Mouse (Mus musculus): ENCODE measurements around the gene Hist1h2af. TPM values are rescaled to one million over a fixed set of nuclear protein-coding genes. Genes with fewer than 3 reads are reported as not detected.

Hist1h2af gene
- polyA plus RNA-seq, 1 experiment from 2014 or later = 2.0 TPM

DNA sequence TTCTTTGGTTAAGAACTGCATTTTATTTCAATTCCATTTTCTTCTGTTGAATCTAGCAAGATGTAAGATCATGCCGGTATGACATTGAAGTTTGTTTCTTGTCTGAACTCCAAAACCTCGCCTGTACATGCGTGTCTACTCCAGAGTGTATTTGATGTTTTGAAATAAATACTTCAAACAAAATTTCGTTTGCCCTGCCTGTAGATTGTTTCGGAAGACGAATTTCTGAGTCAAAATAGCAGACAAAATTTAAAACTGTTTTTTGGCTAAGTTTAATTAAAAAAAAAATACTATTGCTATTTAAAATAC lies 15.5 kb upstream of the Hist1h2af start:
- H3K4me3 ChIP-seq (ENCODE audit: low read depth, low read length) = peak overlapping the region; percentile 65
- peak overlapping the region; percentile 94 for H3K4me2 ChIP-seq (ENCODE audit: low read depth, low read length)
- H3K9ac ChIP-seq (ENCODE audit: low read depth, low read length) = peak overlapping the region; percentile 51
- no peaks in the 10 kb centered on the region for H3K9me3 ChIP-seq (replicated peaks; ENCODE audit: control insufficient read depth, low read length)
- peaks cover 17% of the 10 kb centered on the region for H3K4me1 ChIP-seq (ENCODE audit: control insufficient read depth, low read depth, low read length)
- no peaks in the 10 kb centered on the region for H3K36me3 ChIP-seq (ENCODE audit: control insufficient read depth, insufficient read depth)
- WGBS (ENCODE audit: insufficient replicate concordance) = under 1% methylated on average over 6 of the region's 6 CpGs
- H3K27me3 ChIP-seq (ENCODE audit: control insufficient read depth, insufficient read depth, low read depth, low read length) = no peaks in the 10 kb centered on the region
- no peak for ATAC-seq (ENCODE audit: low read depth)
- H3K27ac ChIP-seq (ENCODE audit: low read length) = peak overlapping the region; percentile 67

DNA sequence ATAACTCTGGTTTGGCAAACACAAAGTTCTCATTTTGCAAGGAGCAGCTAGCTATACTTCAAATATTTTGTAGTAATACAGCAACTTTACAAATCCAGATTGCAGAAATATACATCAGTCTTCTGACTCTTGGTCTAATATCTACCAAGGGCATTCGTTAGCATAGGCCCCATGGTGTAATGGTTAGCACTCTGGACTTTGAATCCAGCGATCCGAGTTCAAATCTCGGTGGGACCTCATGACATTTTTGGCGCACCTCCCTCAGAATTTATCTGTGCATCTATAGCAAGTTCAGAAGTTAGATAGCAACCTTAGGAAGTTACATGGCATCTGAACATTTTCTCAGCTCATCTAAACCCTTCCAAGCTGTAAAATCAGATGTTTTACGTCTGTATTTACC lies 14.8 kb upstream of the Hist1h2af start:
- peak overlapping the region; percentile 50 for H3K4me3 ChIP-seq (ENCODE audit: low read depth, low read length)
- H3K4me2 ChIP-seq (ENCODE audit: low read depth, low read length) = peak overlapping the region; percentile 71
- H3K27ac ChIP-seq (ENCODE audit: low read length) = peak overlapping the region; percentile 77
- H3K9me3 ChIP-seq (replicated peaks; ENCODE audit: control insufficient read depth, low read length) = no peaks in the 10 kb centered on the region
- H3K27me3 ChIP-seq (ENCODE audit: control insufficient read depth, insufficient read depth, low read depth, low read length) = no peaks in the 10 kb centered on the region
- H3K9ac ChIP-seq (ENCODE audit: low read depth, low read length) = peak overlapping the region; percentile 6; the same call in 1 of the 2 replicates
- H3K36me3 ChIP-seq (ENCODE audit: control insufficient read depth, insufficient read depth) = no peaks in the 10 kb centered on the region
- H3K4me1 ChIP-seq (ENCODE audit: control insufficient read depth, low read depth, low read length) = peaks cover 17% of the 10 kb centered on the region
- peak; percentile 60 for ATAC-seq (ENCODE audit: low read depth)
- WGBS (ENCODE audit: insufficient replicate concordance) = 0% methylated on average over 6 of the region's 6 CpGs

DNA sequence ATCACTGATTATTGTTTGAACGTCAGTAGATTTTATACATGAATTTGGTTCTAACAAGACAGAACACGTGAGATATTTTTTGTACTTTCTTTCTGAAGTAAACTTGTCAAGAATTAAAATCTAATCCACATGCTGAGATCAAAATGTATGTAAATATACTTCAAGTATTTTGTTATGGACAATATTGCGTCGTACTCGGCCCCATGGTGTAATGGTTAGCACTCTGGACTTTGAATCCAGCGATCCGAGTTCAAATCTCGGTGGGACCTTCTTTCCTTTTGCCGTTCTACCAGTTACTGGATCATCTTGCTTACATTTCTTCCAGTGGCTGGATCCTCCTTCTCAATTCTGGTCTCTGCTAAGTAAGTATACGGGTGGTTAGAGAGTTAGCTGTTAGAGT lies 14.3 kb upstream of the Hist1h2af start:
- Histone ChIP-seq H3K9ac (ENCODE audit: low read depth, low read length) (peak overlapping the region; percentile 6; the same call in 1 of the 2 replicates), H3K27ac (ENCODE audit: low read length) (peak overlapping the region; percentile 77), H3K4me1 (ENCODE audit: control insufficient read depth, low read depth, low read length) (peaks cover 17% of the 10 kb centered on the region), H3K9me3 (replicated peaks; ENCODE audit: control insufficient read depth, low read length) (no peaks in the 10 kb centered on the region), H3K4me3 (ENCODE audit: low read depth, low read length) (peak overlapping the region; percentile 50), H3K4me2 (ENCODE audit: low read depth, low read length) (peak overlapping the region; percentile 71), H3K27me3 (ENCODE audit: control insufficient read depth, insufficient read depth, low read depth, low read length) (no peaks in the 10 kb centered on the region), H3K36me3 (ENCODE audit: control insufficient read depth, insufficient read depth) (no peaks in the 10 kb centered on the region)
- WGBS (ENCODE audit: insufficient replicate concordance) = under 1% methylated on average over 10 of the region's 10 CpGs
- ATAC-seq (ENCODE audit: low read depth) = peak; percentile 45

DNA sequence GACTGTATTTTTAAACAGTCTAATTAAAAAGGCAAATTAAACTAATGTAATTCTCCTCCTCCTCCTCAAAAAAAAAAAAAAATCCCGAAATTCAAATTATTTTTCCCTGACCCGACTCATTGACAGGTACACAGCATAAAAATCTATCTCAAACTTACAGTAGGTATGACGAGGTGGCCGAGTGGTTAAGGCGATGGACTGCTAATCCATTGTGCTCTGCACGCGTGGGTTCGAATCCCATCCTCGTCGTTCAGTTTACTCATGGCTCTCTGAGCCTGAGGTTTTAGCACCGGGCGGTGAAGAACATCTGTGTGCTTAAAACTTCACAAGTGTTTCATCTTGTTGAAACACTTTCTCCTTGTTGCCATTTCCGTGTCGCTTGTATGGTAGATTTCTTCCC lies 12.0 kb upstream of the Hist1h2af start:
- no peak overlapping the region; the same call in 1 of the 2 replicates for H3K9ac ChIP-seq (ENCODE audit: low read depth, low read length)
- no peaks in the 10 kb centered on the region for H3K36me3 ChIP-seq (ENCODE audit: control insufficient read depth, insufficient read depth)
- H3K4me1 ChIP-seq (ENCODE audit: control insufficient read depth, low read depth, low read length) = peaks cover 25% of the 10 kb centered on the region
- no peak overlapping the region for H3K27ac ChIP-seq (ENCODE audit: low read length)
- H3K4me2 ChIP-seq (ENCODE audit: low read depth, low read length) = peak overlapping the region; percentile 53
- under 1% methylated on average over 14 of the region's 14 CpGs for WGBS (ENCODE audit: insufficient replicate concordance)
- H3K9me3 ChIP-seq (replicated peaks; ENCODE audit: control insufficient read depth, low read length) = no peaks in the 10 kb centered on the region
- peak; percentile 44 for ATAC-seq (ENCODE audit: low read depth)
- H3K4me3 ChIP-seq (ENCODE audit: low read depth, low read length) = peak overlapping the region; percentile 22; the same call in 1 of the 2 replicates
- no peaks in the 10 kb centered on the region for H3K27me3 ChIP-seq (ENCODE audit: control insufficient read depth, insufficient read depth, low read depth, low read length)

DNA sequence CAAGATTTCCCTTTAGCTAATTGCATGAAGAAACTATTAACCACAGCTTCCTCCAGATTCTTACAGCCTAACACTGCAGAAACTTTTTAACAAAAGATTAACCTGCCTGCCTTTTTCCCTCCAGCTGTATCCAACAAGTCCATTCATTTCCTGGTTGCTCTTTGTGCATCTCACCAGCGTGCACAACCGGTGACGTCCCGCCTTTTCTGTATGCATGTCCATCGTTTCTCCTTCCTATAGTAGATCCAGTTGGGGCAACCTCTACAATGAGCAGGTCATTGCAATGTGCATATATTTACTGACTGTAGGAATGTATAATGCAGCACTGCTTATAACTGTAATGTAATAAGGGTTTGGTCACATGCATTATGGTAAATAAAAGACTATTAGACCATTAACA lies 9.7 kb upstream of the Hist1h2af start:
- no peak overlapping the region for H3K9ac ChIP-seq (ENCODE audit: low read depth, low read length)
- no peak overlapping the region for H3K4me3 ChIP-seq (ENCODE audit: low read depth, low read length)
- ATAC-seq (ENCODE audit: low read depth) = no peak
- no peak overlapping the region for H3K27ac ChIP-seq (ENCODE audit: low read length)
- H3K4me1 ChIP-seq (ENCODE audit: control insufficient read depth, low read depth, low read length) = peaks cover 23% of the 10 kb centered on the region
- WGBS (ENCODE audit: insufficient replicate concordance) = 37% methylated on average over 5 of the region's 5 CpGs
- no peak overlapping the region for H3K4me2 ChIP-seq (ENCODE audit: low read depth, low read length)
- no peaks in the 10 kb centered on the region for H3K36me3 ChIP-seq (ENCODE audit: control insufficient read depth, insufficient read depth)
- no peaks in the 10 kb centered on the region for H3K9me3 ChIP-seq (replicated peaks; ENCODE audit: control insufficient read depth, low read length)
- no peaks in the 10 kb centered on the region for H3K27me3 ChIP-seq (ENCODE audit: control insufficient read depth, insufficient read depth, low read depth, low read length)

DNA sequence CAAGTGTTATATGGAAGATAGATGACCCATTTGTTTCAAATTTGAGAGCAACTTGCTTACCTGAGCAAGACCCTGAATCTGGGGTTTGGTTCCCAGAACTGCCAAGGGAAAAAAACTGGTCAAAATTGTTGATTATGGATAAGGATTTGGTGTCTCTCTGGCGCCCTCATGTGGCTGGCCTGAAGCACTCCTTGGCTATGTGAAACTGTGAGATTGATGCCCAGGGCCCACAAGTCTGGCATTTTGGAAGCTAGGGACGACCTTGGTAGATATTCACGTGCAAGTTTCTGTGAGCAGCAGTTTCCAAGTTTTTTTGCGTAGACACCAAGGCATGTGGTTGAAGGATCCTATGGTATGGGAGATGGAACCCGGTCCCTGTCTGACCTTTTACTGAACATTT lies 9.1 kb upstream of the Hist1h2af start:
- 0 out of 2 replicates have a peak, but pooled peaks have one; percentile 15 for ATAC-seq (ENCODE audit: low read depth)
- H3K27me3 ChIP-seq (ENCODE audit: control insufficient read depth, insufficient read depth, low read depth, low read length) = no peaks in the 10 kb centered on the region
- no peak overlapping the region; the same call in 1 of the 2 replicates for H3K9ac ChIP-seq (ENCODE audit: low read depth, low read length)
- no peak overlapping the region for H3K4me2 ChIP-seq (ENCODE audit: low read depth, low read length)
- H3K4me1 ChIP-seq (ENCODE audit: control insufficient read depth, low read depth, low read length) = peaks cover 23% of the 10 kb centered on the region
- 10% methylated on average over 5 of the region's 5 CpGs for WGBS (ENCODE audit: insufficient replicate concordance)
- H3K9me3 ChIP-seq (replicated peaks; ENCODE audit: control insufficient read depth, low read length) = no peaks in the 10 kb centered on the region
- no peaks in the 10 kb centered on the region for H3K36me3 ChIP-seq (ENCODE audit: control insufficient read depth, insufficient read depth)
- no peak overlapping the region for H3K4me3 ChIP-seq (ENCODE audit: low read depth, low read length)
- H3K27ac ChIP-seq (ENCODE audit: low read length) = no peak overlapping the region

DNA sequence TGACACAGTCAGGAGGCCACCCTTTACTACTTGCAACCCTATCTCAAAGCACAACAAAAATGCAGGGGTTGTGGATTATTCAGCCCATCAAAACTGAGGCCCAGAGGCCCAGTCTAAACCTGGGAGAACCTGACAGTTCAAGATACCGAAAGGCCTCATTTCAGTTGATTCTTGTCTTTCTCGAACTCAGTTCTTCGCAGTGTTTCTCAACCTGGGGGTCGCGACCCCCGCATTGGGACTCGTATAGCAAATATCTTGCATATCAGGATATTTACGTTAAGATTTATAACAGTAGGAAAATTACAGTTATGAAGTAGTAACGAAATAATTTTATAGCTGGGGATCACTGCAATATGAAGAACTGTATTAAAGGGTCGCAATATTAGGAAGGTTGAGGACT lies 7.8 kb upstream of the Hist1h2af start:
- no peaks in the 10 kb centered on the region for H3K27me3 ChIP-seq (ENCODE audit: control insufficient read depth, insufficient read depth, low read depth, low read length)
- H3K27ac ChIP-seq (ENCODE audit: low read length) = no peak overlapping the region; the same call in 1 of the 2 replicates
- H3K36me3 ChIP-seq (ENCODE audit: control insufficient read depth, insufficient read depth) = no peaks in the 10 kb centered on the region
- H3K4me2 ChIP-seq (ENCODE audit: low read depth, low read length) = peak overlapping the region; percentile 56
- peaks cover 16% of the 10 kb centered on the region for H3K4me1 ChIP-seq (ENCODE audit: control insufficient read depth, low read depth, low read length)
- WGBS (ENCODE audit: insufficient replicate concordance) = 1% methylated on average over 10 of the region's 10 CpGs
- 0 out of 2 replicates have a peak overlapping the region, but pooled peaks have one; percentile 9 for H3K9ac ChIP-seq (ENCODE audit: low read depth, low read length)
- H3K4me3 ChIP-seq (ENCODE audit: low read depth, low read length) = peak overlapping the region; percentile 40
- H3K9me3 ChIP-seq (replicated peaks; ENCODE audit: control insufficient read depth, low read length) = no peaks in the 10 kb centered on the region
- ATAC-seq (ENCODE audit: low read depth) = no peak

DNA sequence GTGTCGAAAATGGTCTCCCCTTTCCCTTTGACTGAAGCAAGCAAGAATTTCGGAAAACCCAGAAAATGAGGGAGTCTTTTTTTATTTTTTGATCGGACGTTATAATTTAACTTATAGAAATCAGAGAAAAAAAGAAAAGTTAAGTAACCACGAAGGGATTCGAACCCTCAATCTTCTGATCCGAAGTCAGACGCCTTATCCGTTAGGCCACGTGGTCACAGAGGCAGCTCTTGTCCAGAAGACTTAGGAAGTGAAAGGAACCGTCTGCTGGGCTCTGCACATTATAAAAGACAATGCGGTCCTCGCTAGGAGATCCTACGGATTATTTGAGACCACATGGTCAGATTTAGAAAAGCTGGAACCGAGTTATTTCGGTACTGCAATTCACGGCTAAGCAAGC lies 7.4 kb upstream of the Hist1h2af start:
- no peak for ATAC-seq (ENCODE audit: low read depth)
- peak overlapping the region; percentile 55 for H3K4me3 ChIP-seq (ENCODE audit: low read depth, low read length)
- peaks cover 16% of the 10 kb centered on the region for H3K4me1 ChIP-seq (ENCODE audit: control insufficient read depth, low read depth, low read length)
- no peaks in the 10 kb centered on the region for H3K27me3 ChIP-seq (ENCODE audit: control insufficient read depth, insufficient read depth, low read depth, low read length)
- H3K4me2 ChIP-seq (ENCODE audit: low read depth, low read length) = peak overlapping the region; percentile 68
- H3K36me3 ChIP-seq (ENCODE audit: control insufficient read depth, insufficient read depth) = no peaks in the 10 kb centered on the region
- H3K27ac ChIP-seq (ENCODE audit: low read length) = no peak overlapping the region
- WGBS (ENCODE audit: insufficient replicate concordance) = under 1% methylated on average over 17 of the region's 17 CpGs
- peak overlapping the region; percentile 47; the same call in 1 of the 2 replicates for H3K9ac ChIP-seq (ENCODE audit: low read depth, low read length)
- H3K9me3 ChIP-seq (replicated peaks; ENCODE audit: control insufficient read depth, low read length) = no peaks in the 10 kb centered on the region

DNA sequence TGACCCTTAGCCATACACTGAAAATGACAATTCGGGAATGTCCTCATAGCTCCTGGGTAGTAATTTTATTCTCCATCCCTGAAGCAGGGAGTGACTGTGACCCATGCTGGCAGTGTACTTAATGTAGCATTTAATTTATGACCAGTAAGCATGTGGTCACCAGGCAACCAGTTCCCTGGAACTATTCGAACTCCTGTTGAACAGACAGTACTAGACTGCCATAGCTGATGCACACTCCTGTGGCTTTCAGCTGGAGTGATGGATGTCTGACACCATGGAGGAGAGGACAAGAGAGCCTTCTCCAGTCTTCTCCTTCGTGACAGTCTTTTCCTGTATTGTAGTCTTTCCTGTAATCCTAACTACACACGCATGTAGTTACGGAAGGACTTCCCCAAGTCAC lies 4.7 kb upstream of the Hist1h2af start:
- Histone ChIP-seq H3K36me3 (ENCODE audit: control insufficient read depth, insufficient read depth) (no peaks in the 10 kb centered on the region), H3K9ac (ENCODE audit: low read depth, low read length) (no peak overlapping the region), H3K4me2 (ENCODE audit: low read depth, low read length) (no peak overlapping the region), H3K27ac (ENCODE audit: low read length) (no peak overlapping the region), H3K9me3 (replicated peaks; ENCODE audit: control insufficient read depth, low read length) (no peaks in the 10 kb centered on the region), H3K4me1 (ENCODE audit: control insufficient read depth, low read depth, low read length) (peaks cover 25% of the 10 kb centered on the region), H3K27me3 (ENCODE audit: control insufficient read depth, insufficient read depth, low read depth, low read length) (no peaks in the 10 kb centered on the region), H3K4me3 (ENCODE audit: low read depth, low read length) (no peak overlapping the region)
- 79% methylated on average over 5 of the region's 5 CpGs for WGBS (ENCODE audit: insufficient replicate concordance)
- ATAC-seq (ENCODE audit: low read depth) = no peak

Data from liver, embryonic 16.5 days (tissue).